Mouse (Mus musculus): ENCODE data around the gene Krt71.
A peak's percentile ranks its signal among the peaks of the same experiment; 100 is the strongest.
"Not testable (repeated sequence)": the region's sequence is repeated elsewhere in the genome, so short reads cannot be mapped to it uniquely, and the experiment has no call there.

The Krt71 gene

DNA sequence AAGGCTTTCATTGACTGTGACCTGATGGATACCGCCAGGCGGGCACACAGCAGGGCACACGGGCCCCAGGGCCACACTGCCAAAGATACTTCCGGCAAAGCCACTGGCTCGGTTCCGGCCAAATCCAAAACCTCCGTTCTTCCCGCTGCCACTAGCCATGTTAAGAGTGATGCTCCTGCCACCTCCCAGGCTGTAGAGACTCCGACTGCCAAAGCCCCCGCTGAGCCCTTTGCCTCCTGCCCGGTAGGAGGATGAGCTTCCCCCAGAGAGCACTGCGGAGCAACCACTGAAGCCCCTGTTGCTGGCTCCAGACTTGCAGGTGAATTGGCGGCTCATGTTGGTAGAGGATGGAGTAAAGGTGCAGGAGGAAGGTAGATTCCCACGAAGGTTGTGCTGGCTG, at the start of gene Krt71:
Gene Krt71, minus strand, starts transcription at position 399 of the 400 bp plus-strand sequence.
- peak; percentile 54 for DNase-seq

- no peak for DNase-seq
These were observed 48.0 kb upstream of the Krt71 start for GRCm38 (mm10) chr15:101790867-101791266.

GRCm38 (mm10) chr15:101786360-101786759, 43.5 kb upstream of the Krt71 start, which contains the start of gene Krt72:
Gene Krt72 (minus strand): TSS chr15:101786460.
- no peak for DNase-seq

DNA sequence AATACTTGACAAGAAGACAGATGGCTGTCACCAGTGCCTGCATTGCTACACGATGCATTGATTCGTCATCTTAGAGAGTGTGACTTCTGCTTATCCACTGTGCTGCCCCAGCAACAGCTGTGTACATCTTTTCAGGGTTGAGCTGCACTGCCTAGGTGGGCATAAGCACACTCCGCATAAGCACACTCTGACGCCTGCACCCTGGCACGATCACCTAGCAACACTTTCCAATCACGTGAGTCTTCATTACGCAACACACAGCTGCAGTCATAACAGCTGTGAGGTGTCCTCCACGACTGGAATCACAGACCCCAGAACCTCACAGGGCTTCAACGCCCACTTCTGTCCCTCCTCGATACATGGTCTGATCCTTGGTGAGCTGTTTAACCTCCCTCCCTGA, 30.5 kb upstream of the Krt71 start:
- DNase-seq = no peak

- DNase-seq = peak; percentile 68
These were observed 29.8 kb upstream of the Krt71 start for GRCm38 (mm10) chr15:101772711-101773081.

DNA sequence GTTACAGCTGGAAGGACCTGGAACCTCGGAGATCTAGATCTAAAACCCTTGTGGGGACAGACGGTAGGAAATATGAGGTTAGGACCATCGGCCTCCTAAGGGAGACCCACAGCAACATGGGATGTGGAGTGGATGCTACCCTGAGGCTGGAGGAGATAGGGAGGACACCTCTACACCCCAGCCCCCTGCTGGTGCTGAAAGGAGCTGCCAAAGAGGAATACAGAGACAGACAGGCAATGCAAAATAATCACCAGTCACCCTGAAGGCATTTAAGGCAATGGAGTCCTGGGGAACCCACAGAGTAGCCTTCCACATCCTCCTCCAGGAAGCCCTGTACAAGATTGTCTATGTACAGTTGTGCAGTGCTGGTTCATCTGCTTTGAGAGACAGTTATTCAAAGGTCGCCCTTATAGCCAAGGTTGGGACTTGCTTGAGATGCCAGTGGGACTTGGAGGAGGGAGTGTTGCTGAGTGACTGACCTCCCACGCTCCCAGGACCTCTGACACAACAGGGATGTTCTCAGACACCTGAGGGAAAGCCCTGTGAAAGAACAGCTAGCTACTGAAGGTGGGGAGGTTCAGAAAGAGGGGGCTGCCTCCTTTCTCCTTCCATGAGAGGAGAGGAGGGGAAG, 29.3 kb upstream of the Krt71 start:
- no peak for DNase-seq

DNA sequence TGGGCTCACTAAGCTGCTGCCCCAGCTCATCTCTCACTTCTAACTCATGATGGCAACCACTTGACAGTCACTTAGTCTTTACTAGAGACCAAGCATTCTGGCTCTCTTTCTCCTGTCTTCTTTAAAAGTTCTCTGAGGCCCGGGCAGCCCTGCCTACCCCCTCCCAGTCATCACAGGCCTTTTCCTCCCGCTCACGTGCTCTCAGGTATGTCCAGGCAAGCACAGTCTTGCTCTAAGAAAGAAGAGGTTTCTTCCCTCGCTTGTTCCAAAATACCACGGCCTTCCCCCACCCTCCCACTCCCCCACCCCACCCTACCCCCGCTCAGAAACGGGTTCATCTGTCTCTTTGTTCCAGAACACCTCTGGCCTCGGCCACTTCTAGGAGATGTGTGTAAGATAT, 27.3 kb upstream of the Krt71 start:
- DNase-seq = no peak

GRCm38 (mm10) chr15:101737786-101738185, 5.1 kb downstream of the Krt71 start:
- DNase-seq = no peak

- DNase-seq = no peak
These were observed 12.3 kb downstream of the Krt71 start for GRCm38 (mm10) chr15:101730653-101731052.

DNA sequence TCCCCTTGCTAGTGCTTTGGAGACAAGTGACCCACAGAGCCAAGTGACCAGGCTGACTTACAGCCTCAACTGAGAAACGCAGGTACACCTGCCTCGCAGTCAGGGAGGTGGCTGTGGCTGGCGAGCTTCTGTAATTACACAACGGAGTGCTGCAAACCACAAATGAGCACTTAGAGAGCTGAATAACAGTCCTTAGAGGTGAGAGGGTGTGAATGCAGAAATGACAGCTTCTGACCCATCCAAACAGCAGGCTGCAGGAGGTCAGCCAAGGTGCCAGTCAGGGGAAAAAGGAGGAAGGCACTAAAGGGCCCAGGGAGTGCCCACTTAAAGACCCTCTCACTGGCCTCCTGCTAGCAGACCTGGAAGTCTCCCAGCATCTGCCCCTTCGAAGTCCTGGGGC, 18.2 kb downstream of the Krt71 start:
- no peak for DNase-seq

DNA sequence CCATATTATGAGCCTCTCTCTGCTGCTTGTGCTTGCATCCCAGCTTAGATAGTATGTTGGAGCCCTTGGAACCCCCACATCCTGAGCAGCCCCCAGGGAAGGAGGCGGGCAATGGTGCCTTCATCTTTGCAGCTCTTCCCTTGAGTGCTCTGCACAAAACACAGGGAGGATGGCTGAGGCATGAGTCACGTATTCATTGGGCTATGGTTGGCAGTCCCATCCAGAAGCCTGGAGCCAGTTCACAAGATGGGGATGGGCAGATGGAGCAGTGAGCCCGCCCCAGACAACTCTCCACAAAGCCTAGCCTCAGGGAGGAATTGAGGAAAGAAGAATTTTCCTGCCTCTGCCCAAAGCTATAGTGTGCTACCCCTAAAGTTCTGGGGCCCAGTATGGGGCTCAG, 27.1 kb downstream of the Krt71 start:
- no peak for DNase-seq

GRCm38 (mm10) chr15:101714356-101714755, 28.6 kb downstream of the Krt71 start:
- DNase-seq = no peak

DNA sequence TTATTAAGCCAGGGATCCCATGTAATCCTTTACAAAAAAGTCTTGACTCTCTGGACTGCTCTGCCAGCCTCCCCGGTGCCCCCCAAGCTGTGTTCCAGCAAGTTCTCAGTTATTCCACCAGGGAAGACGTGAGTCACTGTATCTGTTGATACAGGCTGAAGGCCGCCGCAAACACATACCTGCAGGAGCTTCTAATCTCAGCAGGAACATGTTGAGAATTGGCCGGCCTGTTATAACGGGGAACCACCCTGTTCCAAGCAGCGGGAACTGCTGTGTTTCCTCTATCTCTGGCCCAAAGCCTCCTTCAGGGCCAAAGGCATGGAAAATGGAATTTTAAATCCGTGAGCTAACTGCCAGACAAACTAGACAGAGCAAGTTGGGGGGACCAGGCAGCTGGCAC, 29.2 kb downstream of the Krt71 start:
- no peak for DNase-seq

- no peak for DNase-seq
These were observed 30.2 kb downstream of the Krt71 start, which contains the start of gene Krt5 for GRCm38 (mm10) chr15:101712720-101713119. Gene Krt5 (minus strand): TSS chr15:101712898.

DNA sequence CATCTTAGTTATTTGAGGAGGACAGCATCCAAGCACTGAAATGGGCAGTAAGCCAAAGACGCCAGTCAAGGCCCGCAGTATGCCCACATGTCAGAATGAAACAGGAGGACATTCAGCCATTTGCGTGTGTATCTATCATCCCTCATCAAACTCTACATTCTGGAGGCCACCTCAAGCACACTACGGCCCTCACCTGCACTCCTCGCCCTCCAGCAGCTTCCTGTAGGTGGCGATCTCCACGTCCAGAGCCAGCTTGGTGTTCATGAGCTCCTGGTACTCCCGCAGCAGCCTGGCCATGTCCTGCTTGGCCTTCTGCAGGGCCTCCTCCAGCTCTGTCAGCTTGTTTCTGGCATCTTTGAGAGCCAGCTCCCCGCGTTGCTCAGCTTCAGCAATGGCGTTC, 34.2 kb downstream of the Krt71 start:
- no peak for DNase-seq

GRCm38 (mm10) chr15:101707454-101707853, 35.5 kb downstream of the Krt71 start:
- DNase-seq = no peak

- no peak for DNase-seq
These were observed 38.8 kb downstream of the Krt71 start for GRCm38 (mm10) chr15:101704066-101704465.

DNA sequence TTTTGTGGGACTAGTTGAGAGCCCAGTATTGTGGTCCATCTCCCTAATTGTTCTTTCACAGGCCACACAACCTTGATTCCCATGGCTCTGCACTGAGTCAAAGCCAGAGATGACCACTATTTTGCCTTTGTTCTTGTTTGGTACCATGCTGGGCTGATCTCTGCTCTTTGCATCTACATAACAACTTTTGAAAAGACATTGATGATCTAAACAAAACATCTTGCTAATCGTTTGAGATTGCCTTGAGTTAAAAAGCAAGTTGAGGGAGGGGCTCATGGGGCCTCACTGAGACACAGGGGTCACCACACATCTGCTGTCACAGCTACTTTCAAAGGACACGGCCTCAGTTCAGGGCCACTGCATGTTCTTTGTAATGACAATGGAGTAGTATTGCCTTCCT, 40.5 kb downstream of the Krt71 start:
- no peak for DNase-seq

- DNase-seq = no peak
These were observed 43.0 kb downstream of the Krt71 start for GRCm38 (mm10) chr15:101699866-101700265.

DNA sequence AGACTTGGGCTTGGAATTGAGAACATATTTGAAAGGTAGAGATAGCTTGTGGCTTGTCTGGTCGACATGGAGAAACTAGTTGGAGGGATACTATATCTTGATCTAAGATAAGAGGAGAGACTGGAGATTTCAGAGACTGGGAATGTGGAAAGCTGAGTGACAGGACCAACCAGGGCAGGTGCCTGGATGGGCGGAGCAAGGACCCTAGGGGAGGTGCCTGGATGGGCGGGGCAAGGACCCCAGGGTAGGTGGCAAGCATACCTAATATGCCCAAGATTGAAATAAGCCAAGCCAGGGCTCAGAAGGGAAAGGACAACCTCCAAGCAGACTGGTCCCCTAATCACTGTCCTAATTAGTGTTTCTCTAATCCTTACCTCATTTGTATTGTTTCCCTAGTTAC, 43.7 kb downstream of the Krt71 start:
- no peak for DNase-seq

DNA sequence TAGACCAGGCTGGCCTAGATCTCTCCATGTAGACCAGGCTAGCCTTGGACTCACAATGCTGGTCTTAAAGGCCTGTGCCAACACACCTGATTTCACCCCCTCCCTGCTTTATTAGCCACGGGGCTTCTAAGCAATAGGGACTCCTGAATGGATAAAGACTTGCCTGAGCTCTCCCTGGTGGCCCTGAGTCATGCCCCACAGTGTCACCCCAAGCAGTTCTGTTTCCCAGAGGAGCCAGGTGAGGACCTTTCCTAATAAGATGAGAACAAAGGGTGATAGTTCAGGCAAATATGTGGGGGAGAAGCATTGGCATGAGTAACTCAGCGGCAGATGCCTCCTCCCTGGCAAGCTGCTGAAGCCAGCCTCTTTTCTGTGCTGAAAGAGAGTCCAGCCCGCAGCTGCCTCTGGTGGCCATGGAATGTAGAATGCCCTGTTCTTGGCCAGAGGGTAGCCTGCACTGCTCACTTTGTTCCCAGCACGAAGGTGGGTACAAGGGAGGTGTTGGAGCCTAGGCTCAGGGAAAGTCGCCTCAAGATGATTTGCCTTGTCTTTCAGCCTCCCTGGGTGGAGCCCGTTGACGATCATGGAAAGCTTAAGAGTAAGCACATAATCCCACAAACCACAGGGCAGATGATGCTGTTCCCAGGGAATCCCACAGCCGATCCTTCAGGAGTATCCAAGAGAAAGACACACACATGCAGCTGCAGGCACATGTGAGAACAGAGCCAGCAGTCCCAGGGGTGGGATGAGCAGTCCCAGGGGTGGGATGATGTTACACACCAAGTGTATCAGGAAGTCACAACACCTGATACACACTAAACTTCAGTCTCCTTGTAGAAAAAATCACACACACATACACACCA, 45.4 kb downstream of the Krt71 start:
- DNase-seq = no peak

DNA sequence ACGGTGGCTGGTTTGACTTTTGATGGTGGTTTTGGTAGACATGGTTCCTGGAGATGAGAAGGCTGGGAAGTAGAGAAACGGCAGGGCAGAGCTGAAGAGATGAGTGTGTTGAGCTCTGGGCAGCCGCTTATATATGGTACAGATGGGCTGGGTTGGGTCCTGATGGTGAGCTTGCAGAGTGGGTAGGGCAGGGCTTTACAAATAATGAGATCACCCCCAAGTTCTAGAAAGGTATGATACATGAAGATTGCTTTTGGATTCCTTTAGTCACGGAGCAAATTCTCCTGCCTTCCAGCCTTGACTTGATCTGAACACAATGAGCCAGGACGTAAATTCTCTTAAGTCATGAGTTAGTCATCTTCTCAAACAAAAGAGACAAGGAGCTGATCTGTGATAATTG, 48.7 kb downstream of the Krt71 start, which contains the start of gene Krt6a:
Gene Krt6a, minus strand, starts transcription at position 101 of the 400 bp plus-strand sequence.
- DNase-seq = no peak

- not testable (repeated sequence) for DNase-seq
These were observed 52.4 kb downstream of the Krt71 start for GRCm38 (mm10) chr15:101690460-101690859.

DNA sequence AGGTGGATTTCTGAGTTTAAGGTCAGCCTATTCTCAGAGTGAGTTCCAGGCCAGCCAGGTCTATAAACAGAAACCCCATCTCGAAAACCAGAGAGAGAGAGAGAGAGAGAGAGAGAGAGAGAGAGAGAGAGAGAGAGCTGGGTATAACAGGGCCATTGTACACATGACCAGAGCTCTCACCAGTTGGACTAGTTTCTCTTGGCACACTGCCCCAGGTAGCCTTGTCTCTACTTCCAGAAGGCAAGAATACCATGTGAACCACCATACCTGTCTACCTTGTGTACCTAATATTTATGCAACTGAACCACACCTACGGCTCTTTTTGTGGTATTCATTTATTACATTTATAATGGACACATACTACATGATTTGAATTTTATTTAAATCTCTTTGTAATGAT, 54.7 kb downstream of the Krt71 start:
- no peak for DNase-seq

Data from cerebellum, adult 11 months (tissue).